Mouse (Mus musculus): Measurements from ENCODE around the gene Fgf14. TPM values are rescaled to one million over a fixed set of nuclear protein-coding genes. Genes with fewer than 3 reads are reported as not detected.

The Fgf14 gene
- 0.13 TPM for polyA plus RNA-seq (2017; shearing (Covaris generic))

GRCm38 (mm10) chr14:124676506-124677177 is at the start of gene Fgf14:
Gene Fgf14 (minus strand): TSS chr14:124677127.

